Mouse (Mus musculus): Measurements from ENCODE around the gene Dusp7. TPM values are rescaled to one million over a fixed set of nuclear protein-coding genes. Genes with fewer than 3 reads are reported as not detected.

Dusp7 gene
- polyA plus RNA-seq, 1 experiment from 2014 or later, result 28.7 TPM

GRCm38 (mm10) chr9:106337620-106338019 lies 30.8 kb upstream of the Dusp7 start:
- H3K4me2 ChIP-seq (ENCODE audit: low read depth), result no peak overlapping the region
- H3K9me3 ChIP-seq (ENCODE audit: control insufficient read depth, low read length), result no peaks in the 10 kb centered on the region
- H3K36me3 ChIP-seq (ENCODE audit: control insufficient read depth, insufficient read depth, low read length), result no peaks in the 10 kb centered on the region
- H3K27ac ChIP-seq (ENCODE audit: low read depth, low read length), result peak overlapping the region; percentile 62; the same call in 1 of the 2 replicates
- no peak overlapping the region for H3K4me3 ChIP-seq (ENCODE audit: low read depth, low read length)
- DNase-seq (ENCODE audit: low spot score) (no peak), ATAC-seq (ENCODE audit: insufficient read depth, low FRiP score, low TSS enrichment) (no peak)
- H3K27me3 ChIP-seq (ENCODE audit: control insufficient read depth, insufficient read depth, low read length), result no peaks in the 10 kb centered on the region
- WGBS, result 79% methylated on average over 9 of the region's 9 CpGs
- H3K9ac ChIP-seq (ENCODE audit: low read length), result no peak overlapping the region
- peaks cover 26% of the 10 kb centered on the region for H3K4me1 ChIP-seq (ENCODE audit: control insufficient read depth, insufficient read depth, low read length)

GRCm38 (mm10) chr9:106338462-106339172 lies 29.8 kb upstream of the Dusp7 start:
- H3K27ac ChIP-seq (ENCODE audit: low read depth, low read length), result peak overlapping the region; percentile 62
- DNase-seq (ENCODE audit: low spot score), result peak; percentile 53
- 13% methylated on average over 10 of the region's 10 CpGs for WGBS
- H3K4me3 ChIP-seq (ENCODE audit: low read depth, low read length), result no peak overlapping the region
- H3K4me1 ChIP-seq (ENCODE audit: control insufficient read depth, insufficient read depth, low read length), result peaks cover 26% of the 10 kb centered on the region
- peak overlapping the region; percentile 44 for H3K9ac ChIP-seq (ENCODE audit: low read length)
- no peaks in the 10 kb centered on the region for H3K36me3 ChIP-seq (ENCODE audit: control insufficient read depth, insufficient read depth, low read length)
- H3K27me3 ChIP-seq (ENCODE audit: control insufficient read depth, insufficient read depth, low read length), result no peaks in the 10 kb centered on the region
- ATAC-seq (ENCODE audit: insufficient read depth, low FRiP score, low TSS enrichment), result peak; percentile 48; the same call in 1 of the 2 replicates
- no peaks in the 10 kb centered on the region for H3K9me3 ChIP-seq (ENCODE audit: control insufficient read depth, low read length)
- H3K4me2 ChIP-seq (ENCODE audit: low read depth), result no peak overlapping the region

GRCm38 (mm10) chr9:106339173-106339558 lies 29.3 kb upstream of the Dusp7 start:
- WGBS, result 63% methylated on average over 6 of the region's 6 CpGs
- Histone ChIP-seq H3K9me3 (ENCODE audit: control insufficient read depth, low read length) (no peaks in the 10 kb centered on the region), H3K4me3 (ENCODE audit: low read depth, low read length) (no peak overlapping the region), H3K27ac (ENCODE audit: low read depth, low read length) (peak overlapping the region; percentile 62), H3K36me3 (ENCODE audit: control insufficient read depth, insufficient read depth, low read length) (no peaks in the 10 kb centered on the region), H3K9ac (ENCODE audit: low read length) (peak overlapping the region; percentile 44), H3K4me2 (ENCODE audit: low read depth) (no peak overlapping the region), H3K27me3 (ENCODE audit: control insufficient read depth, insufficient read depth, low read length) (no peaks in the 10 kb centered on the region), H3K4me1 (ENCODE audit: control insufficient read depth, insufficient read depth, low read length) (peaks cover 26% of the 10 kb centered on the region)
- ATAC-seq (ENCODE audit: insufficient read depth, low FRiP score, low TSS enrichment) (no peak), DNase-seq (ENCODE audit: low spot score) (no peak)

GRCm38 (mm10) chr9:106339730-106340129 lies 28.7 kb upstream of the Dusp7 start:
- Histone ChIP-seq H3K9me3 (ENCODE audit: control insufficient read depth, low read length) (no peaks in the 10 kb centered on the region), H3K36me3 (ENCODE audit: control insufficient read depth, insufficient read depth, low read length) (no peaks in the 10 kb centered on the region), H3K4me1 (ENCODE audit: control insufficient read depth, insufficient read depth, low read length) (peaks cover 26% of the 10 kb centered on the region), H3K9ac (ENCODE audit: low read length) (no peak overlapping the region), H3K27ac (ENCODE audit: low read depth, low read length) (peak overlapping the region; percentile 62; the same call in 1 of the 2 replicates), H3K4me2 (ENCODE audit: low read depth) (no peak overlapping the region), H3K4me3 (ENCODE audit: low read depth, low read length) (no peak overlapping the region), H3K27me3 (ENCODE audit: control insufficient read depth, insufficient read depth, low read length) (no peaks in the 10 kb centered on the region)
- ATAC-seq (ENCODE audit: insufficient read depth, low FRiP score, low TSS enrichment), result no peak
- DNase-seq (ENCODE audit: low spot score), result no peak
- WGBS, result 87% methylated on average over 4 of the region's 4 CpGs

GRCm38 (mm10) chr9:106340501-106341312 lies 27.7 kb upstream of the Dusp7 start:
- ATAC-seq (ENCODE audit: insufficient read depth, low FRiP score, low TSS enrichment) (no peak), DNase-seq (ENCODE audit: low spot score) (no peak)
- H3K4me1 ChIP-seq (ENCODE audit: control insufficient read depth, insufficient read depth, low read length), result peaks cover 26% of the 10 kb centered on the region
- H3K4me3 ChIP-seq (ENCODE audit: low read depth, low read length), result no peak overlapping the region
- H3K27ac ChIP-seq (ENCODE audit: low read depth, low read length), result 0 out of 2 replicates have a peak overlapping the region, but pooled peaks have one; percentile 35
- no peaks in the 10 kb centered on the region for H3K36me3 ChIP-seq (ENCODE audit: control insufficient read depth, insufficient read depth, low read length)
- 46% methylated on average over 13 of the region's 13 CpGs for WGBS
- H3K9ac ChIP-seq (ENCODE audit: low read length), result peak overlapping the region; percentile 10; the same call in 1 of the 2 replicates
- no peak overlapping the region for H3K4me2 ChIP-seq (ENCODE audit: low read depth)
- no peaks in the 10 kb centered on the region for H3K9me3 ChIP-seq (ENCODE audit: control insufficient read depth, low read length)
- no peaks in the 10 kb centered on the region for H3K27me3 ChIP-seq (ENCODE audit: control insufficient read depth, insufficient read depth, low read length)

GRCm38 (mm10) chr9:106341313-106341686 lies 27.1 kb upstream of the Dusp7 start:
- Histone ChIP-seq H3K9ac (ENCODE audit: low read length) (no peak overlapping the region), H3K4me3 (ENCODE audit: low read depth, low read length) (no peak overlapping the region), H3K9me3 (ENCODE audit: control insufficient read depth, low read length) (no peaks in the 10 kb centered on the region), H3K4me1 (ENCODE audit: control insufficient read depth, insufficient read depth, low read length) (peaks cover 26% of the 10 kb centered on the region), H3K4me2 (ENCODE audit: low read depth) (no peak overlapping the region), H3K36me3 (ENCODE audit: control insufficient read depth, insufficient read depth, low read length) (no peaks in the 10 kb centered on the region), H3K27me3 (ENCODE audit: control insufficient read depth, insufficient read depth, low read length) (no peaks in the 10 kb centered on the region), H3K27ac (ENCODE audit: low read depth, low read length) (0 out of 2 replicates have a peak overlapping the region, but pooled peaks have one; percentile 35)
- WGBS, result 51% methylated on average over 3 of the region's 3 CpGs
- ATAC-seq (ENCODE audit: insufficient read depth, low FRiP score, low TSS enrichment) (no peak), DNase-seq (ENCODE audit: low spot score) (no peak)

GRCm38 (mm10) chr9:106342573-106342972 lies 25.9 kb upstream of the Dusp7 start:
- no peaks in the 10 kb centered on the region for H3K36me3 ChIP-seq (ENCODE audit: control insufficient read depth, insufficient read depth, low read length)
- DNase-seq (ENCODE audit: low spot score) (no peak), ATAC-seq (ENCODE audit: insufficient read depth, low FRiP score, low TSS enrichment) (no peak)
- H3K9me3 ChIP-seq (ENCODE audit: control insufficient read depth, low read length), result no peaks in the 10 kb centered on the region
- H3K4me3 ChIP-seq (ENCODE audit: low read depth, low read length), result no peak overlapping the region
- no peak overlapping the region for H3K4me2 ChIP-seq (ENCODE audit: low read depth)
- WGBS, result 95% methylated on average over 9 of the region's 9 CpGs
- no peaks in the 10 kb centered on the region for H3K27me3 ChIP-seq (ENCODE audit: control insufficient read depth, insufficient read depth, low read length)
- no peak overlapping the region for H3K9ac ChIP-seq (ENCODE audit: low read length)
- peaks cover 22% of the 10 kb centered on the region for H3K4me1 ChIP-seq (ENCODE audit: control insufficient read depth, insufficient read depth, low read length)
- no peak overlapping the region for H3K27ac ChIP-seq (ENCODE audit: low read depth, low read length)

GRCm38 (mm10) chr9:106345167-106345566 lies 23.3 kb upstream of the Dusp7 start:
- no peaks in the 10 kb centered on the region for H3K9me3 ChIP-seq (ENCODE audit: control insufficient read depth, low read length)
- no peak overlapping the region for H3K4me2 ChIP-seq (ENCODE audit: low read depth)
- H3K27ac ChIP-seq (ENCODE audit: low read depth, low read length), result no peak overlapping the region
- H3K36me3 ChIP-seq (ENCODE audit: control insufficient read depth, insufficient read depth, low read length), result no peaks in the 10 kb centered on the region
- no peaks in the 10 kb centered on the region; the same call in 1 of the 2 replicates for H3K4me1 ChIP-seq (ENCODE audit: control insufficient read depth, insufficient read depth, low read length)
- 54% methylated on average over 6 of the region's 6 CpGs for WGBS
- ATAC-seq (ENCODE audit: insufficient read depth, low FRiP score, low TSS enrichment), result no peak
- DNase-seq (ENCODE audit: low spot score), result no peak
- no peak overlapping the region for H3K4me3 ChIP-seq (ENCODE audit: low read depth, low read length)
- no peak overlapping the region for H3K9ac ChIP-seq (ENCODE audit: low read length)
- H3K27me3 ChIP-seq (ENCODE audit: control insufficient read depth, insufficient read depth, low read length), result no peaks in the 10 kb centered on the region

All from neural tube, embryonic 11.5 days (tissue).